Mouse (Mus musculus) MEL-GATA-1-ER (cell line): Measurements from ENCODE around the gene Kcnk10.

Source experiments
- DNase-seq: peaks from one replicate; pipeline ENCODE4 v3.0.0-alpha.2; 2012; ENCODE audit warnings: low read depth; ENCODE audit errors: extremely low read depth

Gene Kcnk10

DNA sequence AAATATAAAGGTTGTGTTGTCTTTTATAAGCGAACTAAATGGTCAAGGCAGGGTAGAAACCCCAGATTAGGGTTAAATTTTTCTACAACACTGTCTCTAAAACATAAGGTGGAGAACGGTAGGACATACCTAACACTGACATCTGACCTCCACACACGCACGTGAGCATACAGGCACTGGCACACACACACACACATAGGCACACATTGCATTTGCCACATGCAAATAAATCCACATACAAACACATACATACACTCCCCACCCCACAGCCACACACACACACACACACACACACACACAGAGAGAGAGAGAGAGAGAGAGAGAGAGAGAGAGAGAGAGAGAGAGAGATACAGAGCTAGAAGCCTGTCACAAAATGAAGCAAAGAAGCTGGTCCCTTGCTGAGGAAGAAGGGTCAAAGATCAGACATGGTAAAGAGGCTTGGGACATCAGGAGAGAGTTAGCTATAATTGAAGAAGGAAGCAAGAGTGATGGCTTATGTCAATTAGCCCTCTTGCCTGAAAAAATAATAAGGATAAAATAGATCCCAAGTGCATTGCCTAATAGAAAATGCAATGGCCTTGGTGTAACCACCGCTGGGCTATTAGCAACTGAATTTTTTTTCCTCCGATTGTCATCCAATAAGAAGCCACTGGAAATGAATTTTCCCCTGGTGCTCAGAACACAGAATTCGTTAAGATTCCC, 58.1 kb downstream of the Kcnk10 start:
- DNase-seq, result no peak

DNA sequence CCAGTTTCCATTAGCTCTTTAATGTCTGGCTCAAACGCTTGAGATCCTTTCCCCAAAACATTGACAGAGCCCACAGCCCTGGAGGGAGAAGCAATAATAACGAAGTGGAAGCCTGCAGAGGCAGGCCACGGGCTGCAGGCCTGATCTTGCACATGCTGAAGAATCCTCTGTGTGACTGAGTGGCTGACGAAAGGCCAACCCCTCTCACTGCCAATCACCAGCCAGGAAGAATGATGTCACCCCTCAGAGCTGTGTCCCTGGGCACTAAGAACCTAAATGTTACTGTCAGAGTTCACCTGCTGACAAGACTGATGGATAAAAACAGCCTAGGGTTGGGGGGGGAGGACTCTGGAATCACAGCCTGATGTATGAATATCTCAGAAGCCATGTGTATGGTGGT, 72.5 kb downstream of the Kcnk10 start:
- DNase-seq, result no peak

DNA sequence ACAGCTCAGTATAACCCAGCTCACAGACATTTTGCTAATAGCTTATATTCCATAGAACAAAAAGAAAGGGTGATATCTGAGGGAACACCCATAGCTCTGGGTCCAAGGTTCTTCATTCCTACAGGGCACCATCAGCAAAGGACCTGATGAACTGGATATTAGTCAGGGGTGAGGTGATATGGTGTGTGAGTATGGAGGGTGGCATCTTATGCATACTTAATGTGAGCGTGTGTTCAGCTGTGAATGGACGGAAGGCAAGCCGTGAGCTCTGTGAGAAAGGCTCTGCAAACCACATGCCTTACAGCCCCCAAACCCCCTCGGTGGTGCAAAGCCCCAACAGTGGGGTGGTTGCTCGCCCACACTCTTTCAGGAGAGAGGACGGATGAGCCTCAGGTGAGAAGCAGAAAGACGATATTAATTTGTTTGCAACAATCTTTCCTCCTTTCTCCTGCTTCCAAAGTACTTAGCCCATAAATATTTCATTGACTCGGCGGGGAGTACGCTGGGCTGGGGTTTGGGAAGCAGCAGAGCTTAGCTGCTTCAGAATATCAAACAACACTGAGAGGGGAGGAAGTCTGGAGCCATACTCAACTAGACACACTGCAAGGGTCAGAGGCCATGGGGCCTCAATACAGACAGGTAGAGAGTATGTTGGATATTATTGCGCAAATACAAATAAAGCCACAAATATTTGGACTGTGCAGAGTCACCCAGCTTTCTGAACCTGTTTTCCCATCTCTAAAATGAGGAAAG, 76.4 kb downstream of the Kcnk10 start:
- DNase-seq, result no peak

GRCm38 (mm10) chr12:98501045-98501444, 77.1 kb downstream of the Kcnk10 start:
- DNase-seq, result no peak

DNA sequence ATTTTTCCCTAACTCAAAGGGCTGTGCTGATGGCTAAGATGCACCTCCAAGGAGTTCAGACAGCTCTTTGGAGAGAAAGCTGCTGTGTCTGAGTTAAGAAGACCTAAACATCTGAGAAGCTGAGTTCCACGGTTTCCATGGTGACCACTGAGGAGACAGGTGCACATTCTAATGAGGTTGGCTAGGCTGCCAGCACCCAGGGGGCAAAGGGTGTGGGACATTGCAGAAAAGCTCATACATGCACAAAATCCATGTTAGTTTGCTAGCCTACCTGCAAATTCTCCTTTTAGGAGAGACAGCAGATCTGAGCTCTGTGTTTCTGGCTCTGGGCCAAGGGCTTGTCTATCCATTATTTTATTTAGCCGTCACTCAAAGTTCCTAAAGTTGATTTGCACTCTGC, 96.7 kb downstream of the Kcnk10 start:
- DNase-seq, result no peak

DNA sequence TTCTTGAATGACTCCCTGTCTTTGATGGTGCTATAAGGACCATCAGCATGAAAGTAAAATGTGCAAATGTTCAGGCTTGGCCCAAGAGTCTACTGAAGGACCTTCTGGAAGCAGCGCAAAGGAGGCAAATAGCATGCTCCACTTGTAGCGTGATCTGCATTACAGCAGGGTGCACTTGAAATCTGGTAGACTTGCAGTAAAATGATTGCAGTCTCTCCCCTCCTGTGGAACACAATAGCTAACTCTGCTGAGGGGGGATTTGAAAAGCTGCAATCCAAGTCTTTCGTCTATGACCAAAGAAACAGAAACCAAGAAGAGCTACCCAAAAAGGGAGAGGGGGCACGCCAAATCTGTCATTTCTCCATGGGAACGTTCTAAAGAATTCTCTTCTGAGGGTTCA, 97.1 kb downstream of the Kcnk10 start:
- DNase-seq, result no peak

GRCm38 (mm10) chr12:98477673-98478461, 100.2 kb downstream of the Kcnk10 start:
- no peak for DNase-seq

- no peak for DNase-seq
These were observed 106.9 kb downstream of the Kcnk10 start for GRCm38 (mm10) chr12:98471232-98471631.

DNA sequence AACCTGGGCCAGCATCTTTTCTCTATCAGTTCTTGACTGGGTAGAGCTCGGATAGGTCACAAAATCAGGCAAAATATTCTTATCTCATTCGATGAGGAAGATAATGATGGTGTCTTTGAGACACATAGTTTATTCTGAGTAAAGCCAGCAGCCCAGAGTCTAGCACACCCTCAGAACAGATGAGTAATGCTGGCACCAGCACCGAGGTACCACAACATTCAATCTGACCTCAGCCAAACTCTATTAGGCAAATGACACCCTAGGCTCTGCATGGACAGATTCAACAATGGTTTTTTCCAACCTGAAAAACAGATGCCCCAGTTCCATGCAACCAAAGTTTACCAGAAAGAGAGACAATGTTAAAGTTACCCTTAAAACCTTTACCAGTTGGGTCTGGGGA, 108.0 kb downstream of the Kcnk10 start:
- no peak for DNase-seq

DNA sequence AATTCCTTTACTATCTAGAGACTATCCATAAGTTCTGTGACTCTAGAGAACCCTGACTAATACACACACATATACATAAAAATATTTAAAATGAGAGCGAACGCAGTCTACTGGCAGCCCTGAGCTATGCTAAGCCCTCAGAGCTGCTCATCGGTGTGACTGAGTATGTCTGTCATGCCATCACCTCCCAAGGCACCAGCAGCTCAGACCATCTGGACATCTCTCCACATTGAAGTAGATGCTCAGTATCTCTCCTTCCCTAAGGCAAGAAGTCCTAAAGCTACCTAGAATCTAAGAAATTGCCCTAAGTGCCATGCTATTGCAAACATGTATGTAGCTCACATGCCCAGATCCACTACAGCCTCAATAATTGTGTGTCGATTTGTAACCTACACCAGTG, 110.3 kb downstream of the Kcnk10 start:
- no peak for DNase-seq

DNA sequence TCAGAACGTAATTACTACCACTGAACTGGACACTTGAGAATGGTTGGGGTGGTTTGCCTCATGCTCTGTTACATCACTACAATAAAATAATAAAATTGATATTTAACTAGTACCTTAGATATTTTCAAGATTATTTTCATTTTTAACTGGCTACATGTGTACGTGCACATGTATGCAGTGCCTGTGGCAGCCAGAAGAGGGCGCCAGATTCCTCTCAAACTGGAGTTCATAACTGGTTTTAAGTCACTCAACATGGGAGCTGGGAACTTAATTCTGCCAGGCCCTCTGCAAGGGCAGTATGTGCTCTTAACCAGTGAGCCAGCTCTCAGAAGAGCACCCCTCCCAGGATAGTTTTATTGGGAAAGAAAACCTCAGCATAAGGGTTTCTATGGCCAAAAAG, 118.2 kb downstream of the Kcnk10 start:
- no peak for DNase-seq

DNA sequence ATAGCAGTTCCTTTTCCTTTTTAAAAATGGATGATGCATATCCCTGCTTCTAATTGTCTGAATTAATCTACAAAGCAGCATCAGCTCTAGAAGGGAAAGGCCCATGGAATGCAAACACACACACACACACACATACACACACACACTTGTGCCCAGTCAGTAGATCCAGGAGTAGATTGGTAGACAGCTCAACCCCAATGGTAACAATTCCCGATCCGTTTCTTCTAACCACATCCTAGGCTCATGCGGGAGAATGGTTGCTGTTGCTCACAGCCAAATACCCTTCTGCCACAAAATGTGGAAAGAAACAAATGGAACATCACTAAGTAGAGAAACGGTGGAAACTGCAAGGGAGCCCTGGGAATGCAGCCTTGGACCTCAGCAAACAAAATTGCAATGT, 119.2 kb downstream of the Kcnk10 start:
- no peak for DNase-seq

GRCm38 (mm10) chr12:98458516-98458915, 119.6 kb downstream of the Kcnk10 start:
- DNase-seq, result no peak

- DNase-seq, result no peak
These were observed 124.9 kb downstream of the Kcnk10 start for GRCm38 (mm10) chr12:98453161-98453560.

DNA sequence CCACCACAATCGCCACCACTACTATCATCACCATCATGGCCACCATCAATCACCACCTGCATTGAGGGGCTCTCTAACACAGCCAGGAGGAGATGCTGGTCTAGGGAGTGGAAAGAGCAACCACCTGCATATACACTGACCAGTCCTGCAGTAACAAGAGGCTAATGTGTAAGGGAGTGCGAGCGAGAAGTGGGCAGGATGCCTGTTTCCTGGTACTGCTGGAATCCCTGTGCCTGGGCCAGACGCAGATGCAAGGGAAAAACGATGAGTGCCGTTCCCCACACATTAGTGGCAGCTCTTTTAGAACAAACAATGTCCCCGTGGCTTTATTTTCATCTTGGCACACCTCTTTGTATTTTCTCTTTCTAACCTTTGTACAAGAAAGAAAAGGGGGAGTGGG, 125.5 kb downstream of the Kcnk10 start:
- no peak for DNase-seq

DNA sequence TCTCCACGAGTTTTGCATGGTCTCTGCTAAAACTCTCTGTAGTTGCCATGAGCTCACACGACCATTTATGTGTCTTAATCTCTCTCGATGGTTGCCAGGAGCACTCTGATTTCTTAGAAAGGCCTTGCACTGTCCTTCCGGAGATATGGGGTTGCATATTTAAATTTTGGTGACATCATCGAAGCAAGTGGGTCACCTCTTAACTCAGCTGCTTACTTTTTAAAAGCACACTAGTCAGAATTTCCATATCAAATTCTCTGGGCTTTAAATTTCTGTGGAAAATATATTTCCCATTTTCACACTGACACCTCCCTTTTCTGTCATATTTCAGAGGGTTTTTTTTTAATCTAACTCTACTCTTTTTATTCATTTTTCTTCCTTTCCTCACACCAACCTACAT, 132.5 kb downstream of the Kcnk10 start:
- no peak for DNase-seq

GRCm38 (mm10) chr12:98444860-98445259, 133.2 kb downstream of the Kcnk10 start:
- DNase-seq, result no peak

DNA sequence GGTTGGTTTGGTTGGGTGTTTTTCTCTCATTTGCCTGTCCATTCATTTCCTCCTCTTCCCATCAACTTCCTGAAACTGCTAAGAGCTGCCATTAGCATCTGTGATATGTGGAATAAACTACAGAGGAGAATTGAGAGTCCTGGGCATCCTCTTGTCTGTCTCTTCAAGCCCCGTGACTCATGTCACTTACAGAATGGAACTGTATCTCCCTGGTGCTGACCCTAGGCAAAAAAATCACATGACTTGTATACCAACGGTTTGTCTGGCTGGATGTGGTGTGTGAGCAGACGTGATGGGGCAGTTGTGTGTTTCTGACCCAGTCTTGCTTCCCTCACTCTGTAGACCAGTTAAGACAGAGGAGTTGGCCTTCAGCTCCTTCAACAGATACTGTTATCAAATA, 134.4 kb downstream of the Kcnk10 start:
- no peak for DNase-seq

DNA sequence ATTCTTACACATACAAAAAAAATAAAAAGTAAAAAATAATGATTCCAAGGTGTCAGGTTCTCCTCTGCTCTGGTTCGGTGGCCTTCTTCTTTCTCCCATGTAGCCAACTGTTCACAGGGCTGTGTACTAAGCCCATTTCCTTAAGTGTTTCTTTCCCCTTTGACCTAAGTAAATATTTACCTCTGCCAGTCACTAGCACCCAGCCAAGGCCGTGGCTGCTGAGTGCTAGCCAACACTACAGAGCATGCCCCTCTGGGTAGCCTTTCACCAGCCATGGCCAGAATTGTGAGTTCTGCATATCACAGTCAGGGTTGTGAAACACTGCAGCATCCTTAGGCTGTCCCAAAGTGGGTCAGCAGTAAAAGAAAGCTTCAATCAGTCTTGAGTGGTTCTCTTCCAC, 140.0 kb downstream of the Kcnk10 start:
- no peak for DNase-seq

DNA sequence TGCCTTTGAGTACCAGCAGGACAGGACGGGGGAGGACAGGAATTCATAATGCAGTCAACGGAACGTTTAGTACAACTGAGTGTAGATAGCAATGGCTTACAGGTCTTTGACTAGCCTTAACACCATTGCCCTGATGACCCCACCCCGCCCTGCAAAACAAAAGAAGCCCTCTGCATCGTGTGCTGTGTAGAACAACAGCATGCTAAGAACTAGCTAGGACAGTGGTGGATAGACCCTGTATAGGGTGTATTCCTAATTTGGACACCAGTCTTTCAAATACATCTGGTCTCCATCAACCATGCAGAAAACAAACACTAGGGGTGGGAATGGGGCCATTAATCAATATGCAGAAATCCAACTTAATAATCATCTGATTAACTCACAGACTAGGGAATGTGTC, 147.4 kb downstream of the Kcnk10 start:
- DNase-seq, result no peak

DNA sequence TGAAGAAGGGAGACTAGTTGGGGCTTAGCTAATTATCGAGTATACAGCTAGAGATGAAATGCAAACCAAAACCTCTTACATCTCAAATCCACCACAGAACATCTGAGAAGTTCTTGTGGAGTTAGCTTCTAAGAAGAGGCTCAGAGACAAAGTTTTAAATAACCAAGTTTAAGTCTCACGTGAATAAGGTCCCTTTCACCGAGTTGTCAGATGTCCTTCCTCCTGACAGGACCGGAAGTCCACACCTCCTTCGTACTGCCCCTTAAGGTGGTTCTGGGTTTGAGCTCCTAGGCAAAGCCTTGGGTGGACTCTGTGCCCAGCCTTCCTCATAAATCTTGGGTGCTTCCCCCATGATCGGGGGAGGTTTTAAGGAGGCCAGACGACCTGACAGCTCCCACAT, 156.8 kb downstream of the Kcnk10 start:
- DNase-seq, result no peak

- DNase-seq, result no peak
These were observed 158.3 kb downstream of the Kcnk10 start for GRCm38 (mm10) chr12:98419849-98420248.
